Mouse (Mus musculus) cerebellum, adult 11 months (tissue): Measurements from ENCODE around the gene Eif4g3.

Experiments
- DNase-seq: peaks from one replicate; pipeline ENCODE4 v3.0.0; 2022

Eif4g3 gene

GRCm38 (mm10) chr4:137991240-137991639 is 1.6 kb upstream of the Eif4g3 start:
- no peak for DNase-seq

- DNase-seq = peak; percentile 100
Observed at GRCm38 (mm10) chr4:137993291-137993758, 503 bp downstream of the Eif4g3 start.

- peak; percentile 44 for DNase-seq
Observed at GRCm38 (mm10) chr4:137993821-137994561, 1.2 kb downstream of the Eif4g3 start.

GRCm38 (mm10) chr4:137994562-137995336 is 1.9 kb downstream of the Eif4g3 start:
- DNase-seq = no peak

- peak; percentile 38 for DNase-seq
Observed at GRCm38 (mm10) chr4:137995399-137995798, 2.6 kb downstream of the Eif4g3 start.

- no peak for DNase-seq
Observed at GRCm38 (mm10) chr4:137998232-137998631, 5.4 kb downstream of the Eif4g3 start.

- peak; percentile 47 for DNase-seq
Observed at GRCm38 (mm10) chr4:138000682-138001081, 7.9 kb downstream of the Eif4g3 start.

GRCm38 (mm10) chr4:138003909-138004610 is 11.2 kb downstream of the Eif4g3 start:
- no peak for DNase-seq

GRCm38 (mm10) chr4:138005781-138006180 is 13.0 kb downstream of the Eif4g3 start:
- DNase-seq = no peak

- DNase-seq = no peak
Observed at GRCm38 (mm10) chr4:138006951-138007613, 14.3 kb downstream of the Eif4g3 start.

- no peak for DNase-seq
Observed at GRCm38 (mm10) chr4:138008646-138009045, 15.8 kb downstream of the Eif4g3 start.

GRCm38 (mm10) chr4:138009786-138010502 is 17.1 kb downstream of the Eif4g3 start:
- no peak for DNase-seq

- no peak for DNase-seq
Observed at GRCm38 (mm10) chr4:138013723-138014479, 21.1 kb downstream of the Eif4g3 start.

- no peak for DNase-seq
Observed at GRCm38 (mm10) chr4:138015966-138016365, 23.1 kb downstream of the Eif4g3 start.

GRCm38 (mm10) chr4:138017085-138017637 is 24.3 kb downstream of the Eif4g3 start:
- DNase-seq = no peak

GRCm38 (mm10) chr4:138018011-138018410 is 25.2 kb downstream of the Eif4g3 start:
- no peak for DNase-seq

GRCm38 (mm10) chr4:138020231-138020630 is 27.4 kb downstream of the Eif4g3 start:
- DNase-seq = no peak

GRCm38 (mm10) chr4:138021651-138022050 is 28.8 kb downstream of the Eif4g3 start:
- DNase-seq = no peak

GRCm38 (mm10) chr4:138022761-138023160 is 29.9 kb downstream of the Eif4g3 start:
- no peak for DNase-seq

GRCm38 (mm10) chr4:138023403-138024100 is 30.7 kb downstream of the Eif4g3 start:
- DNase-seq = no peak
